Mouse (Mus musculus) liver, adult 2 months (tissue): ENCODE measurements at regions not wholly inside any gene's neighbourhood (a gene's known extent, or its start where the extent isn't known, plus 50 kb on each side); places are given as distances from the start of the nearest gene placed in this dataset.

Experiments
- DNase-seq: peaks from one replicate; pipeline ENCODE4 v3.0.0-alpha.2; 2011; ENCODE audit warnings: low read depth, low spot score; ENCODE audit errors: extremely low read depth
- H3K27ac ChIP-seq: fragments of 200-500 bp; replicated peaks from 2 replicates; pipeline ENCODE4 v1.5.1; 2012; ENCODE audit warnings: low read depth, mild to moderate bottlenecking, control low read depth, inconsistent platforms, low read length; ENCODE audit not compliant: insufficient read depth
- H3K27me3 ChIP-seq: fragments of 200-500 bp; 2 replicates; pipeline ENCODE4 v1.6.1; 2012; ENCODE audit warnings: mild to moderate bottlenecking, moderate library complexity, low read length, inconsistent platforms; ENCODE audit not compliant: control insufficient read depth, insufficient read depth
- H3K36me3 ChIP-seq: fragments of 200-500 bp; 2 replicates; pipeline ENCODE4 v1.6.1; 2012; ENCODE audit warnings: low read length, inconsistent platforms; ENCODE audit not compliant: control insufficient read depth, insufficient read depth
- H3K4me1 ChIP-seq: fragments of 200-500 bp; 2 replicates; pipeline ENCODE4 v1.6.1; 2011; ENCODE audit warnings: low read length; ENCODE audit not compliant: control insufficient read depth, insufficient read depth
- H3K4me3 ChIP-seq: fragments of 200-500 bp; 2 replicates; pipeline ENCODE4 v1.5.1; 2011; ENCODE audit warnings: low read depth, mild to moderate bottlenecking, control low read depth, low read length, moderate library complexity; ENCODE audit not compliant: insufficient read depth
- H3K79me2 ChIP-seq: fragments of 200-500 bp; 2 replicates; pipeline ENCODE4 v1.6.1; 2012; ENCODE audit warnings: inconsistent platforms, mild to moderate bottlenecking, low read length, moderate library complexity; ENCODE audit not compliant: control insufficient read depth, insufficient read depth
- H3K9ac ChIP-seq: fragments of 200-500 bp; 2 replicates; pipeline ENCODE4 v1.6.1; 2012; ENCODE audit warnings: low read depth, mild to moderate bottlenecking, control low read depth, inconsistent platforms, low read length
- CTCF ChIP-seq: fragments of 200-500 bp; IDR thresholded peaks from 2 replicates; pipeline ENCODE4 v1.5.1; 2011; ENCODE audit warnings: low read depth, low read length, control low read depth
- POLR2A ChIP-seq: fragments of 200-500 bp; IDR thresholded peaks from 2 replicates; pipeline ENCODE4 v1.6.1; 2011; ENCODE audit warnings: low read length, control low read depth; ENCODE audit not compliant: insufficient read depth; ENCODE audit errors: extremely low read depth
- WGBS: fragments of 180-500 bp; shearing (Covaris S2); methylation state at CpG from one replicate; pipeline ENCODE4 v1.1.7; 2018; 5-methylcytosine and 5-hydroxymethylcytosine counted together

- no peak for TF ChIP-seq POLR2A
- no peak for TF ChIP-seq CTCF
- Histone ChIP-seq H3K4me1 (no peaks in the 10 kb centered on the region), H3K9ac (no peak overlapping the region), H3K4me3 (no peak overlapping the region), H3K27me3 (no peaks in the 10 kb centered on the region), H3K36me3 (no peaks in the 10 kb centered on the region), H3K79me2 (no peaks in the 10 kb centered on the region), H3K27ac (no peak overlapping the region)
- WGBS = 62% methylated on average over 4 of the region's 4 CpGs
- no peak for DNase-seq
Measured at GRCm38 (mm10) chr4:70615794-70616193, 81.0 kb upstream of the Megf9 start.

DNA sequence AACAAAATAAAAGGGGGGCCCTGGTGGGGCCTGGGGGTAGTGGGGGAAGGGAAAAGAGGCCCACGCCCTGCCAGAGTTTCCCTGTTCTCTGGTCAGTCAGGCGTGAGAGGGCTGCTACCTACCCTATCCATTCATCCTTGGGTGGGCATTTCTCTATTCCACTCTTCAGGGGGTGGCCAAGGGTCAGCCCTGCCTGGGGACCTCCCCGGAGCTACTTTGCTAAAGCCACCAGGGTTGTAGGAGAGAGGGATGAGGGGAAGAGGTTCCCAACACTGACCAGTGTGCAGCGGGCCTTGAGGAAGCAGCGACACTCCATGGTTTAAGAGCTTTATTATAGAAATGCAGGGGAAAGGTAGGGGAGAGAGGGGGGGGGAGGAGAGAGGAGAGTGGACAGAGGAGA, 79.6 kb upstream of the Megf9 start:
- no peak for DNase-seq
- TF ChIP-seq CTCF (no peak), POLR2A (no peak)
- 93% methylated on average over 5 of the region's 5 CpGs for WGBS

DNA sequence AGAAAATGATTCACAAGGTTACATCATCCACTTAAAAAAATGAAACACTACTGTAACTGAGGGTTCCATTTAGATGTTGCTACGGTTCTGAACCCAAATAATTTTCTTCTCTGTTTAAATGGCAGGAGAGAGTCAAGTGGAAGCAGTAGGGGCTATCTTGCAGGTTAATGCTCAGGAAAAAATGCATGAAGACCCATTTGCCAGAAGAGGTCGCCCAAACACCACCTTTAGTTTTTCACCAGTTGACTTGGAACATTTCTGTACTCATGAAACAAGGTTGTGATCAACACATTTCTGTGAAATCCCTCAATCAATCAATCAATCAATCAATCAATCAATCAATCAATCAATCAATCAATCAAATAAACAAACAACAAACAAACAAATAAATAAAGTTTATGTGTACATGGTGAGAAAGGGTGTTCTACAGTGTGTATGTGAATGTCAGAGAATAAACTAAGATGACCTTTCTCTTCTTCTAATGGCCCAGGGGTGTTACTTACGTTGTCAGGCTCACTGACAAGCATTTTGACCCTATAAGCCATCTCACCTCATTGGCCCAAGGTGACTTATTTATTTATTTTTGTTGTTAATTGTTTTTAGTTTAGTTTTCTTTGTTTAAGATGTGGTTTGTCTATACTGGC, 68.5 kb upstream of the Megf9 start:
- H3K9ac ChIP-seq = no peak overlapping the region
- H3K4me3 ChIP-seq = no peak overlapping the region
- no peaks in the 10 kb centered on the region for H3K27me3 ChIP-seq
- no peak overlapping the region for H3K27ac ChIP-seq
- no peaks in the 10 kb centered on the region for H3K79me2 ChIP-seq
- peak; percentile 35 for DNase-seq
- TF ChIP-seq POLR2A (no peak), CTCF (peak; percentile 37)
- no peaks in the 10 kb centered on the region for H3K4me1 ChIP-seq
- 30% methylated on average over 3 of the region's 3 CpGs for WGBS
- H3K36me3 ChIP-seq = no peaks in the 10 kb centered on the region

More for the DNA sequence above, 79.6 kb upstream of the Megf9 start:
- no peaks in the 10 kb centered on the region for H3K4me1 ChIP-seq
- no peak overlapping the region for H3K27ac ChIP-seq
- no peak overlapping the region for H3K9ac ChIP-seq
- no peaks in the 10 kb centered on the region for H3K27me3 ChIP-seq
- no peaks in the 10 kb centered on the region for H3K79me2 ChIP-seq
- H3K4me3 ChIP-seq = no peak overlapping the region
- no peaks in the 10 kb centered on the region for H3K36me3 ChIP-seq

DNA sequence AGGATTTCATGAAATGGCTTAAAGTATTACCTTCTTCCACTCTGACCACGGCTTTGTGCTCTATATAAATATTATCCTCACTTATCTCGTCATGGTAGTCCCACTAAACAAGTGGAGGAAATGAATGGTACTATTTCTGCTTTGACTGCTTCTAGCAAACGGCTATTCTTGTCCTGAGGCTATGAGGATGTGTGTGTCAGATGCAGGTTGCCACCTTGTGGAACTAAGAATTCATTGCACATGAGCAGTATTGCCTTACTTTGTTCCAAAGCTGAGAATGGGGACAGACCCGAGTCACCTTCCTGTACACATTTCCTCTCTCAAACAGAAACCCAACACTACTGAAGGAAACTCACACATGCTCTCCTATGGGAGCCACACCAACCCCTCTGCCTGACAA, 66.5 kb upstream of the Megf9 start:
- Histone ChIP-seq H3K79me2 (no peaks in the 10 kb centered on the region), H3K4me1 (no peaks in the 10 kb centered on the region), H3K4me3 (no peak overlapping the region), H3K36me3 (no peaks in the 10 kb centered on the region), H3K9ac (no peak overlapping the region), H3K27ac (no peak overlapping the region), H3K27me3 (no peaks in the 10 kb centered on the region)
- peak; percentile 53 for DNase-seq
- TF ChIP-seq CTCF (peak; percentile 70), POLR2A (no peak)
- WGBS = 3% methylated on average over 4 of the region's 4 CpGs
